Mouse (Mus musculus): ENCODE data around the gene Usp19.

DNA sequence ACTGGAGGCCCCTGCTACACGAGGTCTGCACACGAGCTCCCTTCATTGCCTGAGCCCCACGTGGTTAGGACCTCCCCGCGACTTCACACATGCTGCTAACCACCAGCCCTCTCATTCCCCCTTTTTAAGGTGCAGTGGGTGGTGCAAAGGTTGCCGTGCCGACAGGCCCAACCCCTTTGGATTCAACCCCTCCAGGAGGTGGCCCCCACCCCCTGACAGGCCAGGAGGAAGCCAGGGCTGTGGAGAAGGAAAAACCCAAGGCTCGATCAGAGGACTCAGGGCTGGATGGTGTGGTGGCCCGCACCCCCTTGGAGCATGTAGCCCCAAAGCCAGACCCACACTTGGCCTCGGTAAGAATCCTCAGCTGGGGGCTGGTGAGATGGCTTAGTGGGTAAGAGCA, 4.5 kb downstream of the Usp19 start:
- TF ChIP-seq POLR2A (IDR thresholded peaks at IDR 0.05; ENCODE audit: insufficient read depth, low read depth, low read length), result no peak
- TF ChIP-seq CTCF (IDR thresholded peaks at IDR 0.05; ENCODE audit: insufficient read depth, low read depth, low read length), result no peak
